Mouse (Mus musculus) adrenal gland, adult 8-10 months (tissue): ENCODE measurements around the gene Slc35f6. TPM values are rescaled to one million over a fixed set of nuclear protein-coding genes. Genes with fewer than 3 reads are reported as not detected.

Source experiments
- DNase-seq: peaks from one replicate; pipeline ENCODE4 v3.0.0; 2022
- total RNA-seq, 4 experiments: library from RNA; stranded (reverse); gene quantifications; 2 replicates each; pipeline ENCODE4 v1.2.4; 2022

The Slc35f6 gene
- 10 to 100 TPM; 39.8 to 60.3 (median 49.4) TPM for total RNA-seq

- peak; percentile 91 for DNase-seq
Measured at GRCm38 (mm10) chr5:30647815-30648560, at the start of gene Slc35f6. Slc35f6 (plus strand) TSS chr5:30647933.

- no peak for DNase-seq
Measured at GRCm38 (mm10) chr5:30601397-30601796, 46.3 kb upstream of the Slc35f6 start.

- no peak for DNase-seq
Measured at GRCm38 (mm10) chr5:30603255-30603654, 44.5 kb upstream of the Slc35f6 start.

GRCm38 (mm10) chr5:30603926-30604325 is 43.8 kb upstream of the Slc35f6 start:
- no peak for DNase-seq

GRCm38 (mm10) chr5:30604769-30605188 is 43.0 kb upstream of the Slc35f6 start:
- peak; percentile 76 for DNase-seq

- DNase-seq, result no peak
Measured at GRCm38 (mm10) chr5:30605649-30606048, 42.1 kb upstream of the Slc35f6 start.

- DNase-seq, result no peak
Measured at GRCm38 (mm10) chr5:30606424-30607073, 41.2 kb upstream of the Slc35f6 start.

GRCm38 (mm10) chr5:30609094-30609493 is 38.6 kb upstream of the Slc35f6 start:
- no peak for DNase-seq

GRCm38 (mm10) chr5:30609918-30610645 is 37.7 kb upstream of the Slc35f6 start:
- DNase-seq, result no peak

GRCm38 (mm10) chr5:30611091-30611490 is 36.6 kb upstream of the Slc35f6 start:
- no peak for DNase-seq

- no peak for DNase-seq
Measured at GRCm38 (mm10) chr5:30611689-30612088, 36.0 kb upstream of the Slc35f6 start.

GRCm38 (mm10) chr5:30612575-30612974 is 35.2 kb upstream of the Slc35f6 start:
- no peak for DNase-seq

- DNase-seq, result no peak
Measured at GRCm38 (mm10) chr5:30613242-30613641, 34.5 kb upstream of the Slc35f6 start.

- DNase-seq, result peak; percentile 90
Measured at GRCm38 (mm10) chr5:30614221-30614620, 33.5 kb upstream of the Slc35f6 start.

GRCm38 (mm10) chr5:30615416-30615815 is 32.3 kb upstream of the Slc35f6 start:
- no peak for DNase-seq

- no peak for DNase-seq
Measured at GRCm38 (mm10) chr5:30615819-30616218, 31.9 kb upstream of the Slc35f6 start.

- DNase-seq, result no peak
Measured at GRCm38 (mm10) chr5:30616644-30617043, 31.1 kb upstream of the Slc35f6 start.

GRCm38 (mm10) chr5:30617357-30617756 is 30.4 kb upstream of the Slc35f6 start:
- DNase-seq, result no peak

GRCm38 (mm10) chr5:30617851-30618250 is 29.9 kb upstream of the Slc35f6 start:
- DNase-seq, result peak; percentile 86

GRCm38 (mm10) chr5:30618376-30619003 is 29.2 kb upstream of the Slc35f6 start:
- DNase-seq, result no peak

GRCm38 (mm10) chr5:30619211-30619610 is 28.5 kb upstream of the Slc35f6 start:
- no peak for DNase-seq

- no peak for DNase-seq
Measured at GRCm38 (mm10) chr5:30620567-30620966, 27.2 kb upstream of the Slc35f6 start.
